In genomic region chr19:5989585-5989984, GRCm38 (mm10) we compare ENCODE assay signal across 10 mouse cellular contexts. TPM values are rescaled to one million over a fixed set of nuclear protein-coding genes. Genes with fewer than 3 reads are reported as not detected.
DNase-seq lines count a peak whose midpoint lies in the region; ATAC-seq lines count a peak whose summit lies in the region.
"Had no signal": no experiment of that assay in that cellular context is flagged by ENCODE, and none has a peak within 500 bp of the region (broad histone marks: within the 10 kb centered on the region; RNA-seq: fewer than 3 reads in every experiment).

No protein-coding gene starts in this region.

- peaks cover 12% of the 10 kb centered on the region for H3K4me1 ChIP-seq in liver, embryonic 11.5 days (replicated peaks; ENCODE audit: control insufficient read depth, insufficient read depth, low read length)
- peaks cover 9% of the 10 kb centered on the region for H3K4me1 ChIP-seq in hindbrain, embryonic 13.5 days (replicated peaks)
- H3K4me1 ChIP-seq in limb, embryonic 12.5 days (replicated peaks), result peaks cover 17% of the 10 kb centered on the region
- H3K4me1 ChIP-seq in neural tube, embryonic 12.5 days, result peaks cover 7% of the 10 kb centered on the region

- DNase-seq in liver, embryonic 11.5 days (ENCODE audit: low spot score), result no peak
- no peak for DNase-seq in liver
- no peak for DNase-seq in right cerebral cortex, postnatal 4 days
- no peak for DNase-seq in cerebellum, adult 9-10 months

- no peak overlapping the region for H3K9ac ChIP-seq in liver, embryonic 11.5 days (ENCODE audit: low read depth, low read length)
- no peak overlapping the region for H3K9ac ChIP-seq in hindbrain, embryonic 13.5 days
- no peak overlapping the region for H3K9ac ChIP-seq in limb, embryonic 12.5 days (replicated peaks)
- no peak overlapping the region for H3K9ac ChIP-seq in neural tube, embryonic 12.5 days

- 62% methylated on average over 6 of the region's 6 CpGs for WGBS in liver, embryonic 11.5 days
- WGBS in hindbrain, embryonic 13.5 days, result 74% methylated on average over 6 of the region's 6 CpGs
- WGBS in limb, embryonic 12.5 days, result 62% methylated on average over 6 of the region's 6 CpGs
- WGBS in neural tube, embryonic 12.5 days, result 79% methylated on average over 6 of the region's 6 CpGs

- no peaks in the 10 kb centered on the region for H3K27me3 ChIP-seq in liver, embryonic 11.5 days (replicated peaks; ENCODE audit: control insufficient read depth, insufficient read depth, low read length)
- no peaks in the 10 kb centered on the region for H3K27me3 ChIP-seq in hindbrain, embryonic 13.5 days
- no peaks in the 10 kb centered on the region for H3K27me3 ChIP-seq in limb, embryonic 12.5 days
- no peaks in the 10 kb centered on the region for H3K27me3 ChIP-seq in neural tube, embryonic 12.5 days (replicated peaks)

- H3K4me2 ChIP-seq in liver, embryonic 11.5 days, result peak overlapping the region; percentile 47; the same call in 1 of the 2 replicates
- H3K4me2 ChIP-seq in hindbrain, embryonic 13.5 days, result peak overlapping the region; percentile 36; the same call in 1 of the 2 replicates
- peak overlapping the region; percentile 43 for H3K4me2 ChIP-seq in limb, embryonic 12.5 days
- H3K4me2 ChIP-seq in neural tube, embryonic 12.5 days (replicated peaks), result peak overlapping the region; percentile 46

- ATAC-seq in liver, embryonic 11.5 days (replicated peaks; ENCODE audit: low FRiP score), result no peak
- no peak for ATAC-seq in hindbrain, embryonic 13.5 days (ENCODE audit: low FRiP score)
- no peak for ATAC-seq in limb, embryonic 12.5 days (ENCODE audit: insufficient number of reproducible peaks, insufficient read depth, low FRiP score, low TSS enrichment, low read depth)
- no peak for ATAC-seq in neural tube, embryonic 12.5 days (ENCODE audit: low FRiP score, low read depth)

- peaks cover 7% of the 10 kb centered on the region for H3K36me3 ChIP-seq in liver, embryonic 11.5 days (ENCODE audit: control insufficient read depth, insufficient read depth, low read length)
- no peaks in the 10 kb centered on the region for H3K36me3 ChIP-seq in hindbrain, embryonic 13.5 days
- H3K36me3 ChIP-seq in limb, embryonic 12.5 days, result no peaks in the 10 kb centered on the region
- no peaks in the 10 kb centered on the region for H3K36me3 ChIP-seq in neural tube, embryonic 12.5 days

- no peak overlapping the region for H3K4me3 ChIP-seq in liver, embryonic 11.5 days (ENCODE audit: low read depth, low read length)
- no peak overlapping the region for H3K4me3 ChIP-seq in hindbrain, embryonic 13.5 days
- H3K4me3 ChIP-seq in limb, embryonic 12.5 days (replicated peaks), result no peak overlapping the region
- H3K4me3 ChIP-seq in neural tube, embryonic 12.5 days, result no peak overlapping the region

- no peaks in the 10 kb centered on the region for H3K9me3 ChIP-seq in liver, embryonic 11.5 days (ENCODE audit: control insufficient read depth, low read length)
- no peaks in the 10 kb centered on the region for H3K9me3 ChIP-seq in hindbrain, embryonic 13.5 days
- no peaks in the 10 kb centered on the region for H3K9me3 ChIP-seq in limb, embryonic 12.5 days
- no peaks in the 10 kb centered on the region for H3K9me3 ChIP-seq in neural tube, embryonic 12.5 days

- H3K27ac ChIP-seq in liver, embryonic 11.5 days (ENCODE audit: low read depth, low read length), result no peak overlapping the region
- H3K27ac ChIP-seq in hindbrain, embryonic 13.5 days, result peak overlapping the region; percentile 79; the same call in 1 of the 2 replicates
- 0 out of 2 replicates have a peak overlapping the region, but pooled peaks have one; percentile 12 for H3K27ac ChIP-seq in limb, embryonic 12.5 days
- no peak overlapping the region for H3K27ac ChIP-seq in neural tube, embryonic 12.5 days

RNA-seq across cellular contexts. Expression of gene Slc22a20, which starts 3.6 kb away (rescaled TPM):
- not detected in 2 replicates for polyA plus RNA-seq in liver, embryonic 11.5 days (2014; fragmentation: Nextera tagmentation; extraction: Ambion mirVana)
- polyA plus RNA-seq in hindbrain, embryonic 13.5 days (2015; fragmentation: Nextera tagmentation; extraction: Ambion mirVana), result not detected in 2 replicates
- polyA plus RNA-seq in limb, embryonic 12.5 days (2016; fragmentation: Nextera tagmentation; extraction: Ambion mirVana), result not detected in 2 replicates
- polyA plus RNA-seq in neural tube, embryonic 12.5 days (2016; fragmentation: Nextera tagmentation; extraction: Ambion mirVana), result not detected in 2 replicates
- polyA plus RNA-seq: cerebellum, adult 2 months; gonadal fat pad, adult 2 months; kidney, embryonic 14.5 days had no signal

RNA-seq across cellular contexts. Expression of gene Pola2, which starts 25.6 kb away (rescaled TPM):
- polyA plus RNA-seq in liver, embryonic 11.5 days (2014; fragmentation: Nextera tagmentation; extraction: Ambion mirVana), result 129 and 131 TPM in 2 replicates
- polyA plus RNA-seq in hindbrain, embryonic 13.5 days (2015; fragmentation: Nextera tagmentation; extraction: Ambion mirVana), result 22.6 and 24.2 TPM in 2 replicates
- 91.5 and 91.9 TPM in 2 replicates for polyA plus RNA-seq in limb, embryonic 12.5 days (2016; fragmentation: Nextera tagmentation; extraction: Ambion mirVana)
- 44.4 and 46.6 TPM in 2 replicates for polyA plus RNA-seq in neural tube, embryonic 12.5 days (2016; fragmentation: Nextera tagmentation; extraction: Ambion mirVana)

RNA-seq across cellular contexts. Expression of gene Capn1, which starts 26.1 kb away (rescaled TPM):
- polyA plus RNA-seq in liver, embryonic 11.5 days (2014; fragmentation: Nextera tagmentation; extraction: Ambion mirVana), result 25.2 and 25.8 TPM in 2 replicates
- polyA plus RNA-seq in hindbrain, embryonic 13.5 days (2015; fragmentation: Nextera tagmentation; extraction: Ambion mirVana), result 3.3 and 4.7 TPM in 2 replicates
- 7.0 and 7.7 TPM in 2 replicates for polyA plus RNA-seq in limb, embryonic 12.5 days (2016; fragmentation: Nextera tagmentation; extraction: Ambion mirVana)
- 5.6 and 6.4 TPM in 2 replicates for polyA plus RNA-seq in neural tube, embryonic 12.5 days (2016; fragmentation: Nextera tagmentation; extraction: Ambion mirVana)

RNA-seq across cellular contexts. Expression of gene Syvn1, which starts 56.8 kb away (rescaled TPM):
- polyA plus RNA-seq in liver, embryonic 11.5 days (2014; fragmentation: Nextera tagmentation; extraction: Ambion mirVana), result 30.7 and 33.7 TPM in 2 replicates
- 30.6 and 33.0 TPM in 2 replicates for polyA plus RNA-seq in hindbrain, embryonic 13.5 days (2015; fragmentation: Nextera tagmentation; extraction: Ambion mirVana)
- 25.1 and 28.0 TPM in 2 replicates for polyA plus RNA-seq in limb, embryonic 12.5 days (2016; fragmentation: Nextera tagmentation; extraction: Ambion mirVana)
- 33.2 and 35.2 TPM in 2 replicates for polyA plus RNA-seq in neural tube, embryonic 12.5 days (2016; fragmentation: Nextera tagmentation; extraction: Ambion mirVana)

Comparison
In these comparisons a context has a peak if more than half of its experiments do, and no peak if none do; other contexts are left out.
1. H3K27ac ChIP-seq: peak in hindbrain, embryonic 13.5 days (single experiment) and limb, embryonic 12.5 days (single experiment); none in liver, embryonic 11.5 days (single experiment) and neural tube, embryonic 12.5 days (single experiment).
2. Peak in every context shown above with its lines, with median percentiles within 50 percentile points of each other: H3K4me2 ChIP-seq.